Mouse (Mus musculus) CD8-positive naive resting alpha-beta T cell, adult 2 months (primary cell): ENCODE measurements around the gene Amhr2.

Source experiments
- DNase-seq, 2 experiments: peaks; one replicate each; pipeline ENCODE4 v3.0.0; 2022; ENCODE audit warnings: low read depth in 2 of 2, low spot score in 2 of 2

The Amhr2 gene

DNA sequence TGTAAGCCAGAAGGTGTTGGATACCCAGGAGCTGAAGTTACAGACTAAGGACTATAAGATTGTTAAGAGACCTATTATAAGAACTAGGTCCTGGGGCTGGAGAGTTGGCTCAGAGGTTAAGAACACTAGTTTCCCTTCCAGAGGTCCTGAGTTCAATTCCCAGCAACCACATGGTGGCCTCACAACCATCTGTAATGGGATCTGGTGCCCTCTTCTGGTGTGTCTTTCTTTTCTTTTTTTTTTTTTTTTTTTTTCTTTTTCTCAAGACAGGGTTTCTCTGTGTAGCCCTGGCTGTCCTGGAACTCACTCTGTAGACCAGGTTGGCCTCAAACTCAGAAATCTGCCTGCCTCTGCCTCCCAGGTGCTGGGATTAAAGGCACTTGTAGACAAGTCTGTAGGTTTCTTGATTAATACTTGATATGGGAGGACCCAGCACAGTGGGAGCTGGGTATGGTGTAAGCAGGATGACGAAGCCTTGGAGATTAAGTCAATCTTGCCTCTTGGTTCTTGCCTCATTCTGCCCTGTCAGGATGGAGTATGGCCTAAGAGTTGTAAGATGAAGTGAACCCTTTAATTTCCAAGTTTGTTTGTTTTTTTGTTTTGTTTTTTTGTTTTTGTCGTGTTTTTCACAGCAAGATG, 21.4 kb upstream of the Amhr2 start:
- DNase-seq: no peak

GRCm38 (mm10) chr15:102424657-102425056, 20.5 kb upstream of the Amhr2 start:
- no peak for DNase-seq

DNA sequence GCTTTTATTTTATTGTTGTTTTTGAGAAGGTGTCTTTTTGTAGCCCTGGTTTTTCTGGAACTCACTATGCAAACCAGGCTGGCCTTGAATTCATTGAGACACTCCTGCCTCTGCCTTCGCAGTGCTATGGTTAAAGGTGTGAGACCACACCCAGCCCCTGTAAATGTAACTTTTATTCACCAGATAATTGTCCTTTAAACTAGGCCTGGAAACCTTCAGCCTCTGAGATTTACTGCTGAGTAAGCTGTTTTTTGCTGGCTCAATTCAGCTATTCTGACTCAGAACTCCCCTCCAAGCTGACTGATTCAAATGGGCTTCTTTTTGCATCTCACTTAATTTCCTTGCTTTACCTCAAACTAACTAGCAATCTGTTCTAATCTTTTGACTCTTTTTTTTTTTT, 18.2 kb upstream of the Amhr2 start:
- no peak for DNase-seq

DNA sequence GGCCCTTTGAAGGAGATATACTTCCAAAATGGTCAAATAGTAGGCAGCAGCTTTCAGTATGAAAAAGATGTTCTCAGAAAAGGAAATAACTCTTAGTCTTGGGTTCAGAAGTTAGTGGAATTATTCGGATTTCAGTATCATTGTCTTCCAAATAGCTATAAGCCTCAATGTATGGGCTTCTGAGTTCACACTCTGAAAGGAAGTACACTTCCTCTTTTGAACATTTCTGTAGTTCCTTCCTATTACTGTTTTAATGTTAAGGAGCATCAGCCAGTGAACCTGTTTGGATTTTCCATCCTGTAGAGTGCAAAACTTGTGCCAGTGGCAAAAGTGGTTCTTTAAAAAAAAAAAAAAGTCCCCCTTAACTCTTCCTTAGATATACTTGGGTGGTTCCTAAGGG, 13.1 kb upstream of the Amhr2 start:
- no peak for DNase-seq

DNA sequence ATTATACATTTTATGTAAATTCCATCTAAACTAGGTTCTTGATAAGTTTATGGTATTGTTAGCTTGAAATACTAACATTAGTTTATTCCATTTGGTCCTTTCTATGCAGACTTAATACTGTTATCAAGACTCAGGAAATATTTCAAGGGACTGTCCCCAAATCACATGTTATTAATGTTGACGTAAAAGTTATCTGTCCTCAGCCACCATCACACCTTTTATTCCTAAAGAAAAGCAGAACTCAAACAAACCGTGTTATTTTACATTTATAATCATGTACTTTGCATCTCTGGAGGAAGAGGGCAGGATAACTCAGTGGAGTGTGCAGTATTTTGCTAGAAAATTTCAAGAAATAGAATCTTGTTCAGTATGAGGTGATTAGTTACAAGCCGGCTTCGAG, 12.0 kb upstream of the Amhr2 start:
- no peak for DNase-seq

- peak; percentile 81 to 88 for DNase-seq
Measured at GRCm38 (mm10) chr15:102442490-102442889, 2.7 kb upstream of the Amhr2 start.

- DNase-seq: no peak
Measured at GRCm38 (mm10) chr15:102446448-102446847, 1.3 kb downstream of the Amhr2 start.

GRCm38 (mm10) chr15:102449366-102449765, 4.2 kb downstream of the Amhr2 start:
- no peak for DNase-seq

DNA sequence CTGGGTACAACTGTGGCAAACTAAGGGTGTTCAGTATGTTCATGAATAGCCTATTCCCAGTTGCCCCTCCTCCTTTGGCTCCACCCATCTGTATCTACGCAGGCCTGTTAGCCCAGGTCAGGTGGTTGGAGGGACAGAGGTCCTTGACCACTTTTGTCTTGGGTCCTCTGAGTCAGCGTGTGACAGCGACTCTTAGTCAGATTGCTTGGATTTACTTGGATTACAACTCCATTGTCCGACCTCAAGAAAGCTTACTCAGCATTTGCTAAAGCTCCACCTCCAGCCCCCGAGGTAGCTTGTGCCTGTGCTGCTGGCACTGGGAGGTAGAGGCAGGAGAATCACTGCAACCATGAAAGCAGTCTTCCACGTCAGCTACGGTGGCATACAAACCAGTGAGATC, 5.8 kb downstream of the Amhr2 start:
- DNase-seq: no peak

DNA sequence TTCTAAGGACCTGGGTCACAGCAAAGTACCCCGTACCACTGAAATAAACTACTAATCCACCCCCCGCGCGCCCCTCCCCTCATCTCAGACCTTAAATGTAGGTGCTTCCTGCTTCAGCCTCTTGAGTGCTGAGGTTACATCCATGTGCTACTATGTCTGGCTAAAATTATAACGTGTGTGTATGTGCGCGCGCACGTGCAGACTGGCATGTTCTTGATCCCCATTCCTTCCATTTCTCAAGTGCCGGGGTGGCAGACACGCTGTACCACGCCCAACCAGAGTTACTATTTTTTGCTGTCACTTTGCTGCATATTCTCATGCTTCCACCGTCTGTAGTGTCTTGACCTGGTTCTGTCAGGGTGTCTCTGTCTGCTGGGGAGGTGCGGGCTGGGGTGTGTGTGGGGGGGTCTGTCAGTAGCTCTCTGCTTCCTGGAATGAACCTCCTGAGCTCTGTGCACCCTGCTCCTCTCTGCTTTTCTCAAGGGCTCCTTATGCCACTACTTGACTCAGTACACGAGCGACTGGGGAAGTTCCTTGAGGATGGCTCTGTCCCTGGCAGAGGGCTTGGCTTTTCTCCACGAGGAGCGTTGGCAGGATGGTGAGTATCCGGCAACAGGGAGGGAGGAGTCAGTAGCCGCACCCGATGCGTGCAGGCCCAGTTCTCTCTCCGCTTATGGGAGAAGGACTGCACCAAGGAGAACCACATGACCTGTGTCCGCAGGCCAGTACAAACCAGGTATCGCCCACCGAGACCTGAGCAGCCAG, 6.7 kb downstream of the Amhr2 start:
- no peak for DNase-seq

DNA sequence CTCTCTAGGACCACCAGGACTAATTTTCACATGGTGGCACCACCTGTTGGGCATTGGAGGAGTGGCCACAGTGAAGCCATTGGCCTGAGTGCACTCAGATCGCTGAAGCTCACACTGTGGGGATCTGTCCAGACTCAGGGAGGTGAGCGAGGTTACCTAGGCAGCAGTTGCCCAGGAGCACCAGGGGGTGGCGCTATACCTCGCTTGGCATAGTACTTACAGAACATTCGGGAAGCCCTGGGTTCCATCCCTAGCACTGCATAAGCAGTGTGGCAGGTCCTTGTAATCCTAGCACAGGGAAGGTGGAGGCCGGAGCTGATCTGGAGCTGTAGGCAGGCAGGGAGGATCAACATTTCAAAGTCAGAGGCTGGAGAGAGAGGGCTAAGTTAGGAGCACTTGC, 10.8 kb downstream of the Amhr2 start:
- DNase-seq: peak in 1 of 2 experiments; percentile 25

- DNase-seq: peak; percentile 28 to 40
Measured at GRCm38 (mm10) chr15:102458050-102458736, 13.0 kb downstream of the Amhr2 start.

- DNase-seq: peak; percentile 70 to 80
Measured at GRCm38 (mm10) chr15:102458904-102459317, 13.7 kb downstream of the Amhr2 start, which contains the start of gene Prr13. Gene Prr13 (plus strand): TSS chr15:102459028.

- no peak for DNase-seq
Measured at GRCm38 (mm10) chr15:102459381-102459780, 14.2 kb downstream of the Amhr2 start.

DNA sequence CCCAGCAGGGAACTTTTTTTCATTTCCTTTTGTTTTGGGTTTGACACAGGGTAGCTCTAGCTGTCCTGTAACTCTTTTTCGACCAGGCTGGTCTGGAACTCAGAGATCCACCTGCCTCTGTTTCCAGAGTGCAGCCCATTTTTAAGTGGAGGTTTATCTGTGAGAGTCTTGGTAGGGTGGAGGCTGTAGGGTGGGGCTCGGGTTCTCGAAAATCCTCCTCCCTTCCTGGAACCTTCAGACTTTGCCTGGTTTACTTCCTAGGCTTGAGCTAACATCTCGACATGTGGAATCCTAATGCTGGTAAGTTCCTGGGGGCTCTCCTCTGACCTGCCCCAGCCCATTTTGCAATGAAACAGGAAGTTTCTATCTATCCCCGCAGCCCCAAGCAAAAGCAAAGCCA, 14.7 kb downstream of the Amhr2 start:
- DNase-seq: no peak

DNA sequence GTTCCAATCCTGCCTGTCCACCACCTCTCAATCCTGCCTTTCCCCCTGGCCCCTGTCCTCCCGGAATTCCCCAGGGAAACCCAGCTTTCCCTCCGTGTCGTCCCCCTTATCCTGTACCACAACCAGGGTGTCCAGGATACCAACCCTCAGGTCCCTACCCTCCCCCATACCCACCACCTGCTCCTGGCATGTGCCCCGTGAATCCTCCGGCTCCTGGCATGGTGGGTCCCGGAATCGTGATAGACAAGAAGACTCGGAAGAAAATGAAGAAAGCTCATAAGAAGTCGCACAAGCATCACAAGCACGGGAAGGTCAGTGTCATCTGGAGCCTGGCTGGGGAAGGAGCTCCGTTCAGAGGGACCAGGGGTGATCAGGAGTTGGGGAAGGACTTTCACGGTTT, 15.2 kb downstream of the Amhr2 start:
- DNase-seq: no peak

DNA sequence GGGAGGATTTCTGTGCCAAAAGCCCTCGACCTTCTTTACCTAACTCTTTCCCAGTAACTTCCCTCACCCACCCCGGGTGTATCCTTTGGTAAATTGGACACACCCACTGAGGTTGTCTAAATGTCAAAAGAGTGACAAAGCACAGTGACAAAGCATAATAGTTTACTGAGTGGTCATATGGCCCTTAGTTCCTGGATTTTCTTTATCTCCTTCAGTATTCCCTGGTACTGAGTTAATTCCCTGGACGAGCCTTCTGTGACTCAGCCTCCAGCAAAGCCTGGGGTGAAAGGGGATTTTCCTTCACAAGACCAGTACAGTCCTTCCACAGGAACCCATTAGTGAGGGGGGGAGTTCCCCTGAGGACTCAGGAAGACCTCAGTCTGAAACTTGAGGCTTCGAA, 15.8 kb downstream of the Amhr2 start:
- DNase-seq: no peak

DNA sequence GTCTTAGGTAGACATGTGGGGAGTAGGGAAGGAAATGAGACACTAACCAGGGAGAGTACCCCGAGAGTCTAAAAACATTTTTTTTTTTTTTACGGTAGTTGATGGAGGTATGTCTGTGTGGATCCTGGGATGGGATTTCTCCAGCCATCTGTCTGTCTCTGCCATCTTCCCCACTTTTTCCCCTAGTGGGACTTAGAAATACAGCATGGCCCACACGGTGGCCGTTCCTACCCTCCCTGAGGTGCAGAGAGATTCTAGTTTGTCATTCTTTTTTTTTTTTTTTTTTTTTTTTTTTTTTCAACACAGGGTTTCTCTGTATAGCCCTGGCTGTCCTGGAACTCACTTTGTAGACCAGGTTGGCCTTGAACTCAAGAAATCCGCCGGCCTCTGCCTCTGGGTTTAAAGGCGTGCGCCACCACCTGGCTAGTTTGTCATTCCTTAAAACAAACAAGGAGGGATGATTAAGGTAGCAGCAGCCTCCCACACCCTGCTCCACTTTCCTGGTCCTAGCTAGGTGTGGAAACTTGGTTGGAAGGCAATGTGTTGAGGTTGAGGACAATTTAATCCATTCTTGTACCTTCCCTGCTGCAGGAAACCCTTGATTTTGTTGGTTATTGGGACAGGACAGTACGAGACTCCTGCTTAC, 16.4 kb downstream of the Amhr2 start:
- no peak for DNase-seq

DNA sequence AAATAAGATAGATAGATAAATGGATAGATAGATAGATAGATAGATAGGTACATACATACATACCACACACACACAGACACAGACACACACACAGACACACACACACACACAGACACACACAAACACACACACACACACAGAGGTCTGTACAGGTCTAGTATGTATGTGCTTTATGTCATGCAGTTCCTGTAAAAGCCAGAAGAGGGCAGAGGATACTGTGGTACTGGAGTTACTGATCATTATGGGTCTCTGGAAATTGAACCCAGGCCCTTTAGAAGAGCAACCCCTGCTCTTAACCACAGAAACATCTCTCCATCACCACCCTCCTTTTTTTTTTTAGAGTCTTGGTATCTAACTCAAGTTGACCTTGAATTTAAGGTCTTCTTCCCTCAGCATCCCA, 18.5 kb downstream of the Amhr2 start:
- DNase-seq: peak in 1 of 2 experiments; percentile 32

DNA sequence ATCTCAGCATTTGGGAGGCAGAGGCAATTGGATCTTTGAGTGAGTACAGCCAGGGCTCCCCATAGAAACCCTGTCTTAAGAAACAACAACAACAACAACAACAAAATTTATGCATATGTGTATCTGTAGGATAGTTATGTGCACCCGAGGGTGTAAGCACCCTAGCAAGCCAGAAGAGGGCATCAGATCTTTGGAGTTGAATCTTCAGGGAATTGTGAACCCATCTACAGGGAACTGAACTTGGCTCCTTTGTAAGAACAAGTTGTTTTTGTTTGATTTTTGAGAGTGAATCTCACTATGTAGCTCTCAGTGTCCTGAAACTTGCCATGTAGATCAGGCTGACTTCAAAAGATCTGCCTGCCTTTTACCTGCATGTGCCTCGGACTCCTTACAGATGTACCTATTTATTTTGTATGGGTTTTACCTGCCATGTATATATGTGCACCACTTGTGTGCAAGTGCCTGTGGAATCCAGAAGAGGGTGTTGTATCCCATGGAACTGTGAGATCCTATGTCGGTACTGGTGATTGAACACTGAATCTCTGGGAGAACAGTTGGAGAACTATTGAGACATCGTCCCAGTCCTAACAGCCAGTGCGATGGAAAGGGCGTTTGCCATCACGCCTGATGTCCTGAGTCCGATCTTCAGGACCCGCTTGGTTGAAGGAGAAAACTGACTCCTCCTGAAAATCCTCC, 23.7 kb downstream of the Amhr2 start:
- no peak for DNase-seq

DNA sequence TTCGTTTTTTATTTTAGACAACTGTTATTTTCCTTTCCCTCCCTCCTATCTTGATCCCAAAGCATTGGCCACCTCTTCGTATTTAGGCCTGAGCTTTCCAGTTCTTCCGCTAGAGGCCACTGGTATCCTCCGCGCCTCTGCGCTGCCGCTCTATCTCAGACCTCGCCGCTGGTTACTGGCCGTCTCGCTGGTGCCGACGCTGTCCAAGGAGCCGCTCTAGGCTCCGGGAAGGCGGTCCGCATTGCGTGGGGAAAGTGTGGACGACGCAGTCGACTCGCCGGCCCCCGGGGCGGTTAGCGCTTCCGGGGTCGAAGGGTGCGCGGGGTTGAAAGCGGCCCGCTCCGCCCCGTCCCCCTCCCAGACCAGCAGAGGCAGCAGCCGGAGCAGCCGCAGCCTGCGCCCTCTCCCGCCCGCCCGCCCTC, 25.0 kb downstream of the Amhr2 start, which contains the start of gene Pcbp2:
Pcbp2 (plus strand) TSS at position 357 of the 422 bp plus-strand sequence.
- peak; percentile 93 to 95 for DNase-seq
